Mouse (Mus musculus) liver, adult 2 months (tissue): ENCODE data around the gene Riox1.

Experiments used
- CTCF ChIP-seq: fragments of 200-500 bp; IDR thresholded peaks from 2 replicates; pipeline ENCODE4 v1.5.1; 2011; ENCODE audit warnings: low read depth, low read length, control low read depth
- POLR2A ChIP-seq: fragments of 200-500 bp; IDR thresholded peaks from 2 replicates; pipeline ENCODE4 v1.6.1; 2011; ENCODE audit warnings: low read length, control low read depth; ENCODE audit not compliant: insufficient read depth; ENCODE audit errors: extremely low read depth

DNA sequence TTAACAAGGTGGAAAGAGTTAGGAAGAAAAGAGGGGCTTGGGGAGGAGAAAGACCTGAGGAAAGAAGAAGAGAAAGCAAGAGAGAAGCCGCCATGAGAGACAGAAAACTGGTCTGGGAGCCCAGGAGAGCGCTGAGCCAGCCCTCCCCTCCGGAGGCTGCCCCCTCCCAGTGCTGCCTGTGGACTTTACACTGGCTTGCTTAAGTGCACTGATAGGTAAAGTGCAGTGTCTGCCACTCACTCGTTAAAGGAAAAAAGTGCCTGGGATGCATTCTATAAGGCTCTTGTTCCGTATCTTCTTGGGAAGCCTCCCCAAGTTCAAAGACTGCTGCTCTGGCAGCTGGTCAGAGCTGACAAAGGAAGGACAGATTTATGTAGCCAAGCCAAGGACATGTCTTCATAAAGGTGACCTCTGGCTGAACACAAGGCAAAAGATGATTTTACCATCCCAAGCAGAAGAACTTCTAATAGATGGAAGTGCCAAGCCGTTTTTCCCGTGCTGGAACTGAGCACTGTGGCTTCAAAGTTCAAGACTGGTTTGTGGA lies 25.2 kb upstream of the Riox1 start:
- TF ChIP-seq CTCF (no peak), POLR2A (0 out of 2 replicates have a peak, but pooled peaks have one; percentile 11)
